Mouse (Mus musculus) E14TG2a.4 (cell line): ENCODE measurements around the gene Erv3.

Experiments used
- CTCF ChIP-seq: conservative IDR thresholded peaks from 2 replicates; pipeline ENCODE4 v1.5.1; 2014; ENCODE audit warnings: low read length
- NANOG ChIP-seq: IDR thresholded peaks from 2 replicates; pipeline ENCODE4 v1.6.1; 2014; ENCODE audit warnings: borderline replicate concordance, low read length, mixed read lengths

DNA sequence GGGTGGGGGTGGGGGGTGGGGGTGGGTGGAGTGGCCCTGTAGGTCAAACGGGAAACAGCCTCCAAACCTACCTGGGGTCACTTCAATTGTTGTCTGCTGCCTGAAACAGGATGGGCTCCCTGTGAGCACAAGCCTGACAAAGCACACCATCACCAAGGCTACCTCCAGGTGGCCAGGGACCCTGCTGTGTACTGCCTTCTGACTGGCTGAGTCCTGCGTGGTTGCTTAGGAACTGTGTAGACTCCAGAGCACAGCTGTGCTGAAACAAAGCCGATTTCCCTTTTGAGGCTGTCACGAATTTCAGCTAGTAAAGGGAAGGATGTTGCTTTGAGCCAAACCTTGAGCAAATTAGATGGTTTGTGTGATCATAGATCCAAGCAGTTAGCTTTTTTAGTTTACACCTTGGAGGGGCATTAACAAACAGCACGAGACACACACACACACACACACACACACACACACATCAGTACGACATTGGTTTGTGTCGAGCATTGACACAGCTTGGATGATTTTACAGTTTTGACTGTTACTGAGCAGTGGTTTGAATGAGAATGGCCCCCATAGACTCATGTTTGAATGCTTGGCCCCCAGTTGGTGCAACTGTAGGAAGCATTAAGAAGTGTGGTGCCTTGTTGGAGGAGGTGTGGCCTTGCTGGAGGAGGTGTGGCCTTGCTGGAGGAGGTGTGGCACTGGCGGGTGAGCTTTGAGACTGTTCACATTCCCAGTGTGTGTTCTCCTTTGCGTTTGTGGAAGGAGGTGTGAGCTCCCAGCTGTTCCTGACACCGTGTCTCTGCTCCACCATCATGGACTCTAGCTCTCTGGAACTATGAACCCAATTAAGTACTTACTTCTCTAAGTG lies 11.8 kb downstream of the Erv3 start:
- TF ChIP-seq CTCF, result no peak
- peak; percentile 58; the same call in 1 of the 2 replicates for TF ChIP-seq NANOG
